Mouse (Mus musculus): ENCODE measurements around the gene Olfr1415.

The Olfr1415 gene

DNA sequence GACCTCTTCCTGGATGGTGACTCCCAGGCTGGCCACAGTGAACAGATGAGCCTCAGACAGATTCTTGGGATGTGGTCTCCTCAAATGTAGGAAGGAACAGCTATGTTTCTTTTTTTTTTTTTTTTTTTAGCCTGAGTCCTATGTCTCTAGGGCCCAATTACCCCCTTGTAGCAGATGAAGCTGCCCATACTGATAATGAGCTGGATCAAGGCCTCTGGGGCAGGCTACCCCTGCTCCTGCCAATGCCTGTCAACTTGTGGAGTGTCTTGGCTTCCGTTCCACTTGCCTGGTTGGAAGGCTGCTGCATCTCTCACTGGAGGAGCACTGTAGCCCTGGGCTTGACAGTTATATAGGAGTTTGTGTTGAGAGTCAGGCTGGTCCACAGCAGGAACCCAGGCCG lies at the start of gene Olfr1415:
Olfr1415 (minus strand) TSS at position 101 of the 400 bp plus-strand sequence.
- TF ChIP-seq GATA4 (IDR thresholded peaks at IDR 0.05; ENCODE audit: insufficient replicate concordance, low read length), result no peak

DNA sequence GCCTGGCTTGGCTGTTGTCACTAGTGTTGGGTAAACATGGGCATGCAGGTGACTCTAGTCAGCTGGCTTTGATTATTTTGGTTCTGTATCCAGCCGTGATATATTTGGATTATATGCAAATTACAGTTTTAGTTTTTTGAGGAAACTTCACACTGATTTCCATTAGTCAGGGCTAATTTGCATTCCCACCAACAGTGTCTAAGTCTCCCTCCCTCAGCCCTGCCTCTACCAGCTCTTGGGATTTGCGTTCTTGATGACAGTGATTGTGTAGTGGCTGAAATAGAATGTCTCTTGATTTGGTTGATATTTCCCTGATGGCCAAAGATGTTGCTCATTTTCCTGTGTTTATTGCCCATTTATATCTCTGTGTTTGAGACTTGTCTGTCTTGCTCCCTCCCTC lies 43.2 kb upstream of the Olfr1415 start:
- TF ChIP-seq GATA4 (IDR thresholded peaks at IDR 0.05; ENCODE audit: insufficient replicate concordance, low read length), result no peak

DNA sequence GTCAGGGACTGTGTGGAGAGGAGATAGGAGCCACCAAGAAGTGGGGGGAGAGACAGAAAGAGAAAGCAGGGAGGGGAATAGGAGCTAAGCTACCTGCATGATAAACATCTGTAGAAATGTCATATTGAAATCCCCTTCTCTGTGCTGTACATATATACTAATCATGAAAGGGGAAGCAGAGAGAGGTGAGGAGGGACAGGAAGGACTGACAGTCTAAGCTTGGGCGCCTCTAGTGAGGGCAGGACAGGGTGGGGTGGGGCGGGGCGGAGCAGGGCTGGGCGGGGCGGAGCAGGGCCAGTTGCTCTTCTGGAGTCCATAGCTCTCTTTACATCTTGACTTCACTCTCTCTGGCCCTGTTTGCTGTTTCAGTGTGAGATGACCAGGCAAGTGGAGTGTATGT lies 41.1 kb upstream of the Olfr1415 start:
- no peak for TF ChIP-seq GATA4 (IDR thresholded peaks at IDR 0.05; ENCODE audit: insufficient replicate concordance, low read length)

DNA sequence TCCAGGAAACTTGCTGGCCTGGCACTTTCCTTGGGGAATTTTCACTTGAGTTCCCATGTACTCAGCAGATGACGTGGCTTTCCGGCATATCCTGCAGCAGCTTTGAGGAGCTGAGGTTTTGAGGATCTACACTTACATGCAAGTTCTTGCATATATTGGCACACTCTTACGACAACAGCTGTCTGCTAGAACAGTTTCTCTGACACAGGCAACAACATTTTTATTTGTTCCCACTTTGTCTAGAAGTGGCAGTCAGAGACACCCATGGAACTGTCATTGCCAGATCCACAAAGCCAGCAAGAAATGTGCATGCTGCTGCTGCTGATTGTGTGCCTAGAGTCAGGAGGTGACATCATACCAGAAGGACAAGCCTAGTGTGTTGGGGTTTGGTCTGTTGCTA lies 27.9 kb upstream of the Olfr1415 start:
- no peak for TF ChIP-seq GATA4 (IDR thresholded peaks at IDR 0.05; ENCODE audit: insufficient replicate concordance, low read length)

DNA sequence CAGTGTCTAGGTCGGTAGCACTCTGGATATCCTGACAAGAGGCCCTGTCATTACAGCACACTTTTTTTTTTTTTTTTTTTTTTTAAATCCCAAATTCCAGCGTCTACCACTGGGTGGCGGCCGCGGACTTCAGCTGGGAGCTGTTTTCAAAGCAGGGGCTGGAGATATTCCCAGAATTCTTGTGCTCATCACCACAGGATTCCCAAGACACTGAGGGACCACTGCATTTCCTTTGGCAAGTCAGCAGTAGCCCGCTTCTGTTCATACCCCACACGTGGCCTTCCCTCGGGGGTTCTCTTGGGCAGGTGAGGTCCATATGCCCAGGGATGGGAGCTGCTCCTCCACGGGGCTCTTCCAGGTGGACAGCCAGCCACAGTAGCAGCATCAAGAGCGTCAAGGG lies 25.5 kb upstream of the Olfr1415 start:
- no peak for TF ChIP-seq GATA4 (IDR thresholded peaks at IDR 0.05; ENCODE audit: insufficient replicate concordance, low read length)

DNA sequence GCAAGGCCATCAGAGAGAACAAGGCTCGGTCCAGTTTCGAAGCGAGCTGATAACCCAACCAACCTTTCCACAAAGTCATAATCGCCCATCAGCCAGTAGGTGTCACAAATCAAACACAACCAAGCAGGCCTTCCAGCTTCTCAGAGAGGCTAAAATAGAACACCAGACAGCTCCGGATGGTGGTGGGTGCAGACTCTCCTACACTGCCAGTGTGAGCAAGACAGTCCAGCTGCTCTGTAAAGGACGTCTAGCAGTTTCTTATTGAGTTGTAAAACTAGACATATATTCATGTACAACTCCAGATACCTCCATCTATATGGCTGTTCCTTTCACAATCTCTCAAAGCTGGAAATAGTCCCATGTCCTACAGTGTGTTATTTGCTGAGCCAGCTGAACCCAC lies 23.1 kb upstream of the Olfr1415 start:
- no peak for TF ChIP-seq GATA4 (IDR thresholded peaks at IDR 0.05; ENCODE audit: insufficient replicate concordance, low read length)

DNA sequence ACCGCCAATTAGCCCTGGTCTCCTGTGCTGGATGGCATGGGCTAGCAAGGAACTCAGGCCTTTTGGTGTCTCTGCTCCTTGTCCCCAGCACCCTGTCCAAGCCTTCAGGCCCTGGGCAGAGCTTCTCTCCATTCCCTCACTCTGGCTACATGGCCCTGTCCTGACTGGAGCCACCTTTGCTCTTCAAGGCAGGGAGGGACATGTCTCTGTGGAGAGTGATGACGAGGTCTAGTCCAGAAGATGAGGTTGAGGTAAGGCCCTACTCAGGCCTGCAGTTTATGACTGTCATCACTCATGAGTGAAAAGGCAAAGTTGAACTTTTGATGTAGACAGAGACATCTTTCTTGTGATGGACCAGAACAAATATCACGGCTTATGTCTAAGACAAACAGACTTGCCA lies 22.7 kb upstream of the Olfr1415 start, which contains the start of gene Olfr1414:
Olfr1414 (minus strand) TSS at position 101 of the 400 bp plus-strand sequence.
- TF ChIP-seq GATA4 (IDR thresholded peaks at IDR 0.05; ENCODE audit: insufficient replicate concordance, low read length), result no peak

DNA sequence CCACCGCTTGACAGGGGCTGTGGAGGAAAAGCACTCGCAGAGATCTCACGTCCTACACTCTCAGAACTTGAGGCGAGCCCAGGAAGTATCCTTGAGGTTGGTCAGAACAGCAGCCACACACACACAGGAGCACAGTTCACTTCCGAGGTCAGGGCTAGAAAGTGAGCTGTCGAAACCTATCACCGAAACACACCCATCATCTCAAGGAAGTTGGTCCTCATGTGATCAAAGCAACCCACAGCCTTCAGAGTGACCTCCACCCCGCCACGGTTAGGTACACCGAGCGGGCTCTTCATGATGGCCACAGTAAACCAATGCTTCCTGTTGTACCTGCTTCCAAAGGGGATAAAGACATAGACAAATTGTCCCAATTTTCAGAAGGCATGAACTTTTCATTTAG lies 19.5 kb upstream of the Olfr1415 start:
- TF ChIP-seq GATA4 (IDR thresholded peaks at IDR 0.05; ENCODE audit: insufficient replicate concordance, low read length), result no peak

DNA sequence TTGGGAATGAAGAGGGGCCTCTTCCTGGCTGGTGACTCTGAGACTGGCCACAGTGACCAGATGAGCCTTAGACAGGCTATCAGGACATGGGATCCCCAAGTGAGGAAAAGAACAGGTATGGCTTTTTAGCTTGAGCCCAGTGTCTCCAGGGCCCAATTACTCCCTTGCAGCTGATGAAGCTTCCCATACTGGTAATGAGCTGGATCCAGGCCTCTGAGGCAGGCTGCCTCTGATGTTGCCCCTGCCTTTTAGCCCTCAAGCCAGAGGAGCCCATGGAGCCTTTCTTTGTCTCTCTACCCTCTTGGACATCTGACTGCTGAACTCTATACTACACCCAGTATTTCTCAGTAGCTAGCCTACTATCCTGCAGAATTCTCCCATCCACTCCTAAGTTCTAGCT lies 10.9 kb downstream of the Olfr1415 start, which contains the start of gene Olfr1416:
Olfr1416 (minus strand) TSS at position 101 of the 400 bp plus-strand sequence.
- TF ChIP-seq GATA4 (IDR thresholded peaks at IDR 0.05; ENCODE audit: insufficient replicate concordance, low read length), result no peak

DNA sequence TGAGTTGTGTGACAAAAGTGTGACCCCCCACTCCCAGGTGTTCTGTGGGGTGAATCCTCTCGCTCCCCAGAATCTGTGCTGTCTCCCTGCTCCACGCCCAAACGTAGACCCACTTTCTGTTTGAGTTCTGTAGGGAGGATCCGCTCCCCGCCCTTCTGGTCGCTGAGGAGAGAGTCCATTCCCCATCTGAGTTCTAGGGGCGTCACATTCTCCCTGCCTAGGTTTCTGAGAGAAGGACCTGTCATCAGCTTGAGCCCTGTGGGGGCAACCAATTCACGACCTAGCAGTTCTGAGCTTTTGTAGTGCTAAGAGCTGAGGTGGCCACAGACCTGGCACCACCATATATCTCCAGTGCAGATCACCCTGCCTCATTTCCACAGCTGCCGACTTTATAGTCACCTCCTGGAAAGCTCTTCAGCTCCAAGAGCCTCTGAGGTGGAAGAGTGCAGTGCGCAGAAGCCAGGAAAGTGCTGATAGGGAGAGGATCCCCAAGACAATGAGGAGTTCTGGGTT lies 21.8 kb downstream of the Olfr1415 start:
- no peak for TF ChIP-seq GATA4 (IDR thresholded peaks at IDR 0.05; ENCODE audit: insufficient replicate concordance, low read length)

DNA sequence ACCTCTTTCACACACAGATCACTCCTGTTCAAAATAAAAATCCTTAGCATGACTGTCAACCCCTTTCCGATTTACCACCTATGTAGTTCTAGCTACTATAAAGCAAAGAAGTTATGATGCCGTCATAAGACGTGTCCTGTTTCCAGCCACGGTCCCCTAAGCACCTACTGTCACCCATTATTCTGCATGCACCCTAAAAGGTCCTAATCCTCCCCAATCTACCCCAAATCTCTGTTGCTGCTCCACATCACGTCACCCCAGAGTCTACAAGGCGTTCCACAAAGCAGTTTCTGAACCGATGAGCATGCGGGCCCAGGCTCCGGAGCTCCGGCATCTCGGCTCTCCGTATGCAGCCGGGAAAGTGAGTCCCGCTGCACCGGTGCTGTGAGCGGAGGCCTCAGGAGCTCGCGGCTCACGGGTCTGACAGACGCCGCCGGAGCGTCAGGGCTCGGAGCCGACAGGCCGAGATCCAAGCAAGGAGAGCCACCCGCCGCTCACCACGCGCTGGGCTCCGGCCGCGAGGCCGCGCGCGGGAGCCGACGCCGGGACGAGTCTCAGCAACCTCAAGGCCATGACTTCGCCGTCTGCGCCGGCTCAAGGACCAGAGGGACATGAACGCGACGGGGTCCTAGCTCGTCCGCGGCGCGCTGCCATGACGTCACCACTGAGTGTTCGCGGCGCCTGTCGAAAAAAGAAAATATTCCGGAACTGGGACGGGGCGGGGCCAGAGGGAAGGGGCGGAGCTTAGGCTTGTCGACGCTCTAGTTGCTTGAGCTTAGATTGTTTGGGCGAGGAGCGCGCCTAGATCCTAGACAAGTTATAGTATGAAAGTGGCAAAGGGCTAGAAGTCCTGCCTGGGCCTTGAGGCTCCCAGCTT lies 22.5 kb downstream of the Olfr1415 start, which contains the start of gene Ndufa10:
Ndufa10 (minus strand) TSS at position 696 of the 877 bp plus-strand sequence.
- no peak for TF ChIP-seq GATA4 (IDR thresholded peaks at IDR 0.05; ENCODE audit: insufficient replicate concordance, low read length)

DNA sequence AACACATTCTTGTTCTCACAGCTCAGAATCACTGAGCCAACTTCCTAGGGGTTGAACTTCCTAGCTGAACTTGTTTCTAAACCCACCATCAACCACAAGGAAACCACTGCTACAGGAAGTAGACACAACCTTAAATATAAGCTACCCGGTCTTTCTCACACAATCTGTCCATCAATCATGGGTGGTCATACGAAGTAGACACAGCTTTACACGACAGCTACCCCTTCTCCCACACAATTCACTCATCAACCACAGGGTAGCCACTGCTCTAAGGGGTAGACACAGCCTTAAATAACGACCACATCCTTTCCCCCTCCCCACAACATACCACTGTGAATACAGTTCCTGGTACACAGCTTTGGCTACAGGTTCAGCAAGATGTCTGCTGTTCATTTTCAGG lies 27.0 kb downstream of the Olfr1415 start:
- no peak for TF ChIP-seq GATA4 (IDR thresholded peaks at IDR 0.05; ENCODE audit: insufficient replicate concordance, low read length)

DNA sequence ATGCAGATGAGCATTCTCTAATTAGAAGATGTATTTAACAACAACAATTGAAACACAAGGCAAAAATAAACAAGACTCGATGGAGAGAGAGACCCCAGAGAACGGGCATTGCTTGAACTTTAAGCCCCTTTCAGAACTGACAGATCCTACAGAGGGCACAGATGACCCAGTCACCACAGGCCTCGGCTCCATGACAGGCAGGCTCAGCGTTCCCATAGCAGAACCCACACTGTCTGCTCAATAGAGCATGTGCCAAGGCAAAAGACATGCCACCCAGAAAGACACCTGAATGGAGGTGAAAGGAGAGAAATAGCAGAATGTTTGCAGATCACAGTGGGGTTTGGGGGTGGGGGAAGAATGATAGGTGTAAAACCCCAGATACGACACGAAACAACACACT lies 37.5 kb downstream of the Olfr1415 start:
- TF ChIP-seq GATA4 (IDR thresholded peaks at IDR 0.05; ENCODE audit: insufficient replicate concordance, low read length), result no peak

DNA sequence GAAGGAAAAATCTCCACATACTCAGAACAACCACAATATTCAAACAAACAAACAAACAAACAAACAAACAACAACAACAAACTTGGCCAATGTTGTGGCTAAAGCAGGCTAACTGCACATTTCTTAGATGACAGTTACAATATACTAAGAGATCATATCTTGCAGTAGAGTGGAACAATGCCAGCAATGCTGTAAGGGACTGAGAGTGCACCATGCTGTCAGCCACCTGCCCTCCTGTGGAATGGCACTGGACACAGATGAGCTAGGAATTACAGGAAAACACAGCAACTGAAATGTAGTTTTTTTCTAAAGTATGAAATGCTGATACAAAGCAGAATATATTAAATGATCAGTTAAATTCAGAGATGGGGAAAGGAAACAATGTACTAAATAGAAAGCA lies 38.1 kb downstream of the Olfr1415 start:
- TF ChIP-seq GATA4 (IDR thresholded peaks at IDR 0.05; ENCODE audit: insufficient replicate concordance, low read length), result no peak

DNA sequence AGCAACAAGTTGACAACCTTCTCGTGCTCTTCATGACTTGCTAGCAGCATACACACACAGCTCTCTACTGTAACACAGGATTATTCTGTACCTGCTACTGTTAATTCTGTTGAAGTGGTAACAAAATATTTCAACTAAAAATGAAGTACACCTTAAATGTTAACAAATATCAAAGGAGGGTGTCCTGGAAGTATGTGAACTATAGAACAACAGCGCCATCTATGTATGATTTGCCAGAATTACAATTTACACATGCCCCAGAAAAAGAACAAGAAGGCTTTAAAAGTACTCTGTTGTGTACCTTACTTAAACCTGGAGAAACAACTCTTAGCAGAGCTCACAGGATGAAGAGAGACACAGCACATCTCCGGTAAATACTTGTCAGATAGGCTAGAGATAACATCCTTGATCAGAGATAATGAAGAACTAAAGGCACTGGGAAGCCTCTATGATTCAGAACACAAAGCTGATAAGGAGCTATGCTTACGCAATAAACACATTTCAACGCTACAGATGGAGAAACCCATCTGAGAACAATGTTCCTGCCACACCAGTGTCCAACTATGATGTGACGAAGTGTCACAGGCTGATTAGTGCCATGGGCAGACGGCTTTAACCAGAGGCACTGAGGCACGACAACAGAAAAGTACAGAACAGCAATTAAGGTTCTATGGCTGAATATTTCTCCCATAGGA lies 42.0 kb downstream of the Olfr1415 start:
- no peak for TF ChIP-seq GATA4 (IDR thresholded peaks at IDR 0.05; ENCODE audit: insufficient replicate concordance, low read length)

DNA sequence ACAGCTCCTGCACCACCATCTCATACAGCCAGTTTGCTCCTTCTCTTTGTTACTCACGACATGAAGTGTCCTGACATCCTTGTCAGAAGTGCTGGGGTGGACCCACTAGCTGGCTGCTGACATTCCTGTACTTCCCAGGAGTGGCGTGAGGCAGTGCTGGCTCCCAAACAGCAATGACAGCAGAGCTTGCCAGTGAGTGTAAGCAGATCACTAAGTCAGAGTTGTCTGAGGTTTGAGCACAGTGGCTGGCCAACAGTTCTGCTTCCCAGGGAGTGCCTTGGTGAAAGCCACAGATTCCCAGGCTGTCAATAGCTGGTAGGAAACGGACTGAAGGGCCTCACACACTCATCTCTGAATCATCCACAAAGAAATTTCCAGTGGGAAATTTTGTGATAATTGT lies 47.6 kb downstream of the Olfr1415 start:
- TF ChIP-seq GATA4 (IDR thresholded peaks at IDR 0.05; ENCODE audit: insufficient replicate concordance, low read length), result no peak
